Mouse (Mus musculus) kidney, adult 2 months (tissue): ENCODE measurements around the gene Yaf2. TPM values are rescaled to one million over a fixed set of nuclear protein-coding genes. Genes with fewer than 3 reads are reported as not detected.

ENCODE experiments used
- DNase-seq: peaks from one replicate; pipeline ENCODE4 v3.0.0; 2021
- H3K27ac ChIP-seq: fragments of 200-500 bp; 2 replicates; pipeline ENCODE4 v1.5.1; 2012; ENCODE audit warnings: low read depth, low read length, control low read depth, inconsistent platforms; ENCODE audit not compliant: insufficient read depth
- H3K27me3 ChIP-seq: fragments of 200-500 bp; replicated peaks from 2 replicates; pipeline ENCODE4 v1.6.1; 2012; ENCODE audit warnings: mild to moderate bottlenecking, moderate library complexity, low read length, inconsistent platforms; ENCODE audit not compliant: control insufficient read depth, insufficient read depth
- H3K36me3 ChIP-seq: fragments of 200-500 bp; 2 replicates; pipeline ENCODE4 v1.6.1; 2012; ENCODE audit warnings: mild to moderate bottlenecking, moderate library complexity, low read length, inconsistent platforms; ENCODE audit not compliant: control insufficient read depth, insufficient read depth
- H3K4me1 ChIP-seq: fragments of 200-500 bp; 2 replicates; pipeline ENCODE4 v1.6.1; 2011; ENCODE audit warnings: low read length; ENCODE audit not compliant: control insufficient read depth, insufficient read depth
- H3K4me3 ChIP-seq: fragments of 200-500 bp; 2 replicates; pipeline ENCODE4 v1.5.1; 2011; ENCODE audit warnings: mild to moderate bottlenecking, low read depth, low read length, control low read depth; ENCODE audit not compliant: insufficient read depth
- CTCF ChIP-seq: fragments of 200-500 bp; conservative IDR thresholded peaks from 2 replicates; pipeline ENCODE4 v1.5.1; 2011; ENCODE audit warnings: low read depth, mild to moderate bottlenecking, control low read depth, low read length, moderate library complexity, mixed read lengths; ENCODE audit not compliant: insufficient read depth, insufficient read length
- POLR2A ChIP-seq: fragments of 200-500 bp; IDR thresholded peaks from one replicate; pipeline ENCODE4 v1.6.1; 2011; ENCODE audit warnings: low read depth, low read length, control low read depth
- WGBS: fragments of 180-500 bp; shearing (Covaris S2); methylation state at CpG from one replicate; pipeline ENCODE4 v1.1.7; 2018; 5-methylcytosine and 5-hydroxymethylcytosine counted together
- polyA plus RNA-seq: library from polyadenylated mRNA; depleted of rRNA; stranded (reverse); fragments of >200 nt; gene quantifications from 2 replicates; pipeline ENCODE4 v1.2.3, GENCODE M21; 2012

The Yaf2 gene
- polyA plus RNA-seq, 1 experiment, result 23.8 TPM

- H3K36me3 ChIP-seq, result no peaks in the 10 kb centered on the region
- DNase-seq, result peak; percentile 82
- WGBS, result 20% methylated on average over 2 of the region's 2 CpGs
- H3K4me3 ChIP-seq, result no peak overlapping the region
- no peaks in the 10 kb centered on the region for H3K4me1 ChIP-seq
- no peak overlapping the region for H3K27ac ChIP-seq
- no peak for TF ChIP-seq POLR2A
- TF ChIP-seq CTCF, result no peak
- no peaks in the 10 kb centered on the region for H3K27me3 ChIP-seq
Observed at GRCm38 (mm10) chr15:93265728-93266127, 71.0 kb downstream of the Yaf2 start.

DNA sequence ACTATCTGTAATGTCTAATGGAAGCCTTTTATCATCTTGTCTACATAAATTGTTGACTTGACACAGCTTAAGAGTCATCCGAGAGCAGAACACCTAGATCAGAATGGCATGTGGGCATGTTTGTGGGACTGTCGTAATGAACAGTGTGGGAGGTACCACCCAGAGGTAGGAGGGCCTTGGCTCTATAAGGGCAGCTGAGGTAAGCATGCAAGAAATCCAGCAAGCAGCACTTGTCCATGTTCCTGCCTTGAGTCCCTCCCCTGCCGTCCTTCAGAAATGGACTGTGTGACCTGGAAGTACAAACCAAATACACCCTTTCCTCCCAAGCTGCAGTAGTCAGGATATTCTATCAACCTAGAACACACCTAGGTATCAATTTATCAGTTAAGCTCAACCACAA, 71.5 kb downstream of the Yaf2 start:
- no peaks in the 10 kb centered on the region for H3K4me1 ChIP-seq
- no peak overlapping the region for H3K4me3 ChIP-seq
- H3K36me3 ChIP-seq, result no peaks in the 10 kb centered on the region
- no peaks in the 10 kb centered on the region for H3K27me3 ChIP-seq
- H3K27ac ChIP-seq, result no peak overlapping the region
- WGBS, result 67% methylated on average over 3 of the region's 3 CpGs
- TF ChIP-seq CTCF, result no peak
- no peak for TF ChIP-seq POLR2A
- DNase-seq, result no peak

DNA sequence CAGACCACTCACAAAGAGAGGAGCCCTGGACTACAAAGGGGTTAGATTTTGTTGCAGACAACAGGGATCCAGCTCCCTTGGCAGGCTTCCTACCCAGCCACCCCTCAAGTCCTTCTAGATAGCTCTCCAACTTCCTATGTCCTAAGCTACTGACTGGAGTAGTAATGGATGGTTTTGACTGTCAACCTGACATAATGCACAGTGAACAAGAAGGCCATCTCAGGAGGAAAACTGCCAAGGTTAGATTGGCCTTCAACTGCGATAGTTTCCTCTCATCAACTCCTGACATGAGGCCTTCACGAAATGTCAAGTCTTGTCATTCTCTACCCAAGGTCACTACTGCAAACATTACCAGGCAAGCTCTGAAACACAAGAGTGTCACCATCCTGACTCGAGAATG, 72.5 kb downstream of the Yaf2 start:
- no peaks in the 10 kb centered on the region for H3K27me3 ChIP-seq
- no peak overlapping the region for H3K27ac ChIP-seq
- TF ChIP-seq POLR2A, result no peak
- TF ChIP-seq CTCF, result no peak
- no peak overlapping the region for H3K4me3 ChIP-seq
- no peaks in the 10 kb centered on the region for H3K36me3 ChIP-seq
- H3K4me1 ChIP-seq, result no peaks in the 10 kb centered on the region
- 77% methylated on average over 3 of the region's 3 CpGs for WGBS
- DNase-seq, result no peak

DNA sequence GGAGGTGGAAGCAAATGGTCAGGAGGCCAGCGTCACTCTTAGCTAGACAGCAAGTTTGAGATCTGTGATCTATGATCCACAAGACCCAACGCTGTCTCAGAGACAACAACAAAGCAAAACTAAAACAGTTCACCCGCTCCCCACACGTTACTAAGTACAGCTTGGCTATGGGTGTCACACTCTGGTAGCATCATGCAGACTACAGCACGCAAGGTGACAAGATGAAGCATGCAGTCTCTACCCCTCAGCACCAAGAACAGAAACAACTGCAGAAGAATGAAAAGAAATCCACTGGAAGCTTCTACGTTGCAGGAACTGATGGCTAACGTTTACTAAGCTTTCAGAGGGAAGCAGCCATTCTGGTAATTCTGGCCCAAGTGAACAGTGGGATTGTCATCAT, 73.2 kb downstream of the Yaf2 start:
- Histone ChIP-seq H3K4me1 (no peaks in the 10 kb centered on the region), H3K36me3 (no peaks in the 10 kb centered on the region), H3K27ac (no peak overlapping the region), H3K27me3 (no peaks in the 10 kb centered on the region), H3K4me3 (no peak overlapping the region)
- no peak for TF ChIP-seq CTCF
- no peak for TF ChIP-seq POLR2A
- no peak for DNase-seq
- WGBS, result 76% methylated on average over 7 of the region's 7 CpGs

DNA sequence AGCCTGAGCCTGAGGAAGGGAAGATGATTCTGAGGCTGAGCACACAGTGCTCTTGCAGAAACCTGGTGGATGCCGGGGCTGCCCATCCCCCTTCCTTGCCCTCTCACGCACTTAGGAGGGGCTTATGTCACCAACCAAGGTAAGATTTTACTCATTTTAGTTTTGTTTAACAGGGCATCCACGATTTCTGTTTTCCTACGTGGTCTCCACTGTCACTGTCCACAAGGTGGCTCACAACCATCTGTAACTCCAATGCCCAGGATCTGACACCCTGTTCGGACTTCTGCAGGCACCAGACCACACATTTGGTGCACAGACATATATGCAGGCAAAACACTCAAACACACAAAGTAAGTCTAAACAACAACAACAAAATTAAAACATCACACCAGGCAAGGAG, 73.9 kb downstream of the Yaf2 start:
- Histone ChIP-seq H3K4me1 (no peaks in the 10 kb centered on the region), H3K27ac (no peak overlapping the region), H3K27me3 (no peaks in the 10 kb centered on the region), H3K36me3 (no peaks in the 10 kb centered on the region), H3K4me3 (no peak overlapping the region)
- 53% methylated on average over 5 of the region's 5 CpGs for WGBS
- no peak for DNase-seq
- TF ChIP-seq CTCF, result peak; percentile 42
- no peak for TF ChIP-seq POLR2A

DNA sequence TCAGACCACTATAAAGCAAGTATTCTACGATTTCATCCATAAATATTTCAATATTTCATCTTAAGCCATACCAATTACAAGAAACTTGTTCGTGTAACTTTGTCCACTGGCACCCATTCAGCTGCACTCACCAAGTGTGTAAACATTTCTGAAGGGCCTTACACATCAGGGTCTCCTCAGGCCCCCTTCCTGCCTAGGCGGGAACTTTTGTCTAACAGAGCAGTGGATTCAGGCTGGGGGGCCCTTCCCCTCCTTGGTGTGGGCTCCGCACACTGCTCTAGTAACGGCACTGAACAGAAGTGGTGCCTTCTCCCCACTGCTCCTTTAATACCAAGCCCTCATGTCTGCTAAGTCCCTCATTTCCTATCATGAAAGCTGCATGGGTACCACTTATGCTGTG, 74.5 kb downstream of the Yaf2 start:
- Histone ChIP-seq H3K27me3 (no peaks in the 10 kb centered on the region), H3K36me3 (no peaks in the 10 kb centered on the region), H3K4me3 (no peak overlapping the region), H3K4me1 (no peaks in the 10 kb centered on the region), H3K27ac (no peak overlapping the region)
- no peak for DNase-seq
- no peak for TF ChIP-seq POLR2A
- no peak for TF ChIP-seq CTCF
- 93% methylated on average over 5 of the region's 5 CpGs for WGBS

GRCm38 (mm10) chr15:93259933-93260332, 76.8 kb downstream of the Yaf2 start:
- 71% methylated on average over 8 of the region's 8 CpGs for WGBS
- no peaks in the 10 kb centered on the region for H3K4me1 ChIP-seq
- no peaks in the 10 kb centered on the region for H3K36me3 ChIP-seq
- DNase-seq, result no peak
- no peak for TF ChIP-seq POLR2A
- no peak for TF ChIP-seq CTCF
- no peak overlapping the region for H3K27ac ChIP-seq
- H3K27me3 ChIP-seq, result no peaks in the 10 kb centered on the region
- H3K4me3 ChIP-seq, result no peak overlapping the region

- Histone ChIP-seq H3K4me1 (no peaks in the 10 kb centered on the region), H3K27me3 (no peaks in the 10 kb centered on the region), H3K4me3 (no peak overlapping the region), H3K27ac (no peak overlapping the region), H3K36me3 (0 out of 2 replicates have a peak, but pooled peaks cover 2% of the 10 kb centered on the region)
- no peak for TF ChIP-seq CTCF
- WGBS, result 56% methylated on average over 10 of the region's 10 CpGs
- peak; percentile 29 for DNase-seq
Observed at GRCm38 (mm10) chr15:93255295-93255694, 81.4 kb downstream of the Yaf2 start.
